ENCODE assay signal across 8 mouse cellular contexts in the genomic region with DNA sequence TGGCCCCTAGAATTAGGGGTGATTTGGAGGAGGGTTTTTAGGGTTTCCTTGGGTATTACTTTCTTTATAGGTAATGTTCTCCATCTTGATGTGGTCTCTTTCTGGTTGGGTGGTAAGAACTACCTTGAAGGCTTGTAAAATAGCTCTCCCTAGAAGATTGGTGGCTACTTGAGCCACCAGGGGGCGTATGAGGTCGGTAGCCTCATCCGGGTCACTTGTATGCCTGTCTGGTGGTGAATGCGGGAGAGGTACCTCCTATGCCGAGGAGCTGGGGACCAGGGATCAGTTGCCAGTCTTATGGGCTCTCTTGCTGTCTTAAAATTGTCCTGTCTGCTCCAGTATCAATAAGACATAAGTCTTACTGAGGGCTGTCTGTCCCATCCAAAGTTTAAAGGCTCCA. TPM values are rescaled to one million over a fixed set of nuclear protein-coding genes. Genes with fewer than 3 reads are reported as not detected.
DNase-seq lines count a peak whose midpoint lies in the region; ATAC-seq and TF ChIP-seq lines count a peak whose summit lies in the region.

No protein-coding gene starts in this region.

- 11% methylated on average over 5 of the region's 5 CpGs for WGBS in kidney, embryonic 14.5 days
- WGBS in kidney, embryonic 15.5 days: 11% methylated on average over 5 of the region's 5 CpGs
- 18% methylated on average over 5 of the region's 5 CpGs for whole genome bisulfite sequencing in midbrain, postnatal 0 days

- peak; percentile 52 for DNase-seq in kidney, adult 11 months
- DNase-seq in c-Kit-positive CD71-positive TER-119-positive erythroid progenitor cells, embryonic 14.5 days (ENCODE audit: low spot score): peak; percentile 44
- no peak for DNase-seq in midbrain, postnatal 0 days (ENCODE audit: low spot score)
- no peak for DNase-seq in right cerebral cortex, adult 2 months (ENCODE audit: low spot score in 2 of 2)
- no peak for DNase-seq in urinary bladder, adult 2 months (ENCODE audit: low spot score)

- peak; percentile 74 for TF ChIP-seq CTCF in ES-Bruce4 (IDR thresholded peaks at IDR 0.05; ENCODE audit: low read depth, low read length)
- peak; percentile 65 for TF ChIP-seq CTCF in midbrain, postnatal 0 days (IDR thresholded peaks at IDR 0.05)

- H3K27ac ChIP-seq in kidney, embryonic 14.5 days (ENCODE audit: low read depth, low read length): no peak overlapping the region
- H3K27ac ChIP-seq in ES-Bruce4 (ENCODE audit: insufficient read depth, low read length): no peak overlapping the region
- peak overlapping the region; percentile 4; the same call in 1 of the 2 replicates for H3K27ac ChIP-seq in kidney, embryonic 15.5 days
- no peak overlapping the region for H3K27ac ChIP-seq in midbrain, postnatal 0 days (ENCODE audit: low read depth, low read length)

- peaks cover 6% of the 10 kb centered on the region; the same call in 1 of the 2 replicates for H3K4me1 ChIP-seq in kidney, embryonic 14.5 days (ENCODE audit: control insufficient read depth, insufficient read depth, low read length)
- H3K4me1 ChIP-seq in ES-Bruce4 (ENCODE audit: control insufficient read depth, insufficient read depth, low read length): no peaks in the 10 kb centered on the region
- peaks cover 16% of the 10 kb centered on the region for H3K4me1 ChIP-seq in kidney, embryonic 15.5 days
- no peaks in the 10 kb centered on the region for H3K4me1 ChIP-seq in midbrain, postnatal 0 days (ENCODE audit: insufficient read depth, low read length)

- no peaks in the 10 kb centered on the region for H3K27me3 ChIP-seq in kidney, embryonic 14.5 days (ENCODE audit: control insufficient read depth, insufficient read depth, low read length)
- H3K27me3 ChIP-seq in ES-Bruce4 (ENCODE audit: control insufficient read depth, insufficient read depth, low read length, poor library complexity, severe bottlenecking): no peaks in the 10 kb centered on the region
- H3K27me3 ChIP-seq in kidney, embryonic 15.5 days: peaks cover 18% of the 10 kb centered on the region
- 0 out of 2 replicates have a peak, but pooled peaks cover 4% of the 10 kb centered on the region for H3K27me3 ChIP-seq in midbrain, postnatal 0 days (ENCODE audit: insufficient read depth, low read length)

- no peak for ATAC-seq in kidney, embryonic 14.5 days (ENCODE audit: low FRiP score, low TSS enrichment)
- no peak for ATAC-seq in kidney, embryonic 15.5 days (replicated peaks; ENCODE audit: low FRiP score)
- no peak for ATAC-seq in midbrain, postnatal 0 days (ENCODE audit: low FRiP score)

- H3K9ac ChIP-seq in kidney, embryonic 14.5 days (ENCODE audit: low read depth, low read length): no peak overlapping the region
- peak overlapping the region; percentile 45 for H3K9ac ChIP-seq in ES-Bruce4 (ENCODE audit: low read depth, poor library complexity, severe bottlenecking)
- H3K9ac ChIP-seq in kidney, embryonic 15.5 days: 0 out of 2 replicates have a peak overlapping the region, but pooled peaks have one; percentile 15
- no peak overlapping the region for H3K9ac ChIP-seq in midbrain, postnatal 0 days (replicated peaks; ENCODE audit: low read length, poor library complexity, severe bottlenecking)

- no peak for TF ChIP-seq EP300 in ES-Bruce4 (IDR thresholded peaks at IDR 0.05; ENCODE audit: insufficient read depth, low read depth, low read length)

- no peak for TF ChIP-seq POLR2A in ES-Bruce4 (IDR thresholded peaks at IDR 0.05; ENCODE audit: insufficient read depth, low read length)

- no peak overlapping the region for H3K4me3 ChIP-seq in kidney, embryonic 14.5 days (ENCODE audit: low read length)
- H3K4me3 ChIP-seq in ES-Bruce4 (ENCODE audit: low read depth, low read length): no peak overlapping the region
- no peak overlapping the region for H3K4me3 ChIP-seq in kidney, embryonic 15.5 days (replicated peaks)
- no peak overlapping the region for H3K4me3 ChIP-seq in midbrain, postnatal 0 days (ENCODE audit: low read depth, low read length)

- no peaks in the 10 kb centered on the region for H3K36me3 ChIP-seq in kidney, embryonic 14.5 days (ENCODE audit: control insufficient read depth, insufficient read depth, low read length)
- no peaks in the 10 kb centered on the region for H3K36me3 ChIP-seq in ES-Bruce4 (ENCODE audit: control insufficient read depth, insufficient read depth, low read length, poor library complexity, severe bottlenecking)
- H3K36me3 ChIP-seq in kidney, embryonic 15.5 days: no peaks in the 10 kb centered on the region
- H3K36me3 ChIP-seq in midbrain, postnatal 0 days (ENCODE audit: insufficient read depth, low read length): no peaks in the 10 kb centered on the region

- no peak overlapping the region; the same call in 1 of the 2 replicates for H3K4me2 ChIP-seq in kidney, embryonic 14.5 days (replicated peaks; ENCODE audit: low read depth, low read length)
- peak overlapping the region; percentile 32 for H3K4me2 ChIP-seq in kidney, embryonic 15.5 days
- H3K4me2 ChIP-seq in midbrain, postnatal 0 days (ENCODE audit: low read depth, low read length, poor library complexity, severe bottlenecking): no peak overlapping the region

- no peaks in the 10 kb centered on the region for H3K9me3 ChIP-seq in kidney, embryonic 14.5 days (ENCODE audit: control insufficient read depth, low read length)
- 0 out of 2 replicates have a peak, but pooled peaks cover 2% of the 10 kb centered on the region for H3K9me3 ChIP-seq in ES-Bruce4 (replicated peaks; ENCODE audit: control insufficient read depth, insufficient read depth, low read length, poor library complexity, severe bottlenecking)
- H3K9me3 ChIP-seq in kidney, embryonic 15.5 days (replicated peaks): no peaks in the 10 kb centered on the region
- no peaks in the 10 kb centered on the region for H3K9me3 ChIP-seq in midbrain, postnatal 0 days (ENCODE audit: low read length)

RNA-seq across cellular contexts. Expression of gene Gdf15, which starts 7.2 kb away (rescaled TPM):
- polyA plus RNA-seq in kidney, embryonic 14.5 days (2014; fragmentation: Nextera tagmentation; extraction: Ambion mirVana): 0.31 and 0.41 TPM in 2 replicates
- polyA plus RNA-seq in ES-Bruce4 (2011; ENCODE audit: insufficient read depth, insufficient read length, low read depth, missing spikeins): 1.9 and 2.1 TPM in 2 replicates
- 0.46 and 0.77 TPM in 2 replicates for polyA plus RNA-seq in kidney, embryonic 15.5 days (2015; fragmentation: Nextera tagmentation; extraction: Ambion mirVana)
- 0.22 and 1.8 TPM in 2 replicates for total RNA-seq in midbrain, postnatal 0 days (2014; rRNA removed)
- polyA plus RNA-seq in midbrain, postnatal 0 days (2015; fragmentation: Nextera tagmentation; extraction: Ambion mirVana): 0.26 and 0.32 TPM in 2 replicates
- polyA plus RNA-seq in urinary bladder, adult 2 months (2012; rRNA removed): 0.84 and 1.1 TPM in 2 replicates

RNA-seq across cellular contexts. Expression of gene Lrrc25, which starts 9.1 kb away (rescaled TPM):
- polyA plus RNA-seq in kidney, embryonic 14.5 days (2014; fragmentation: Nextera tagmentation; extraction: Ambion mirVana): 1.1 and 1.4 TPM in 2 replicates
- polyA plus RNA-seq in ES-Bruce4 (2011; ENCODE audit: insufficient read depth, insufficient read length, low read depth, missing spikeins): not detected in 2 replicates
- polyA plus RNA-seq in kidney, embryonic 15.5 days (2015; fragmentation: Nextera tagmentation; extraction: Ambion mirVana): 2.5 TPM in 2 replicates
- 1.8 and 2.2 TPM in 2 replicates for total RNA-seq in midbrain, postnatal 0 days (2014; rRNA removed)
- 0.74 and 1.4 TPM in 2 replicates for polyA plus RNA-seq in midbrain, postnatal 0 days (2015; fragmentation: Nextera tagmentation; extraction: Ambion mirVana)
- 5.2 and 6.2 TPM in 2 replicates for polyA plus RNA-seq in urinary bladder, adult 2 months (2012; rRNA removed)

RNA-seq across cellular contexts. Expression of gene Ssbp4, which starts 16.4 kb away (rescaled TPM):
- 172 and 220 TPM in 2 replicates for polyA plus RNA-seq in kidney, embryonic 14.5 days (2014; fragmentation: Nextera tagmentation; extraction: Ambion mirVana)
- 49.9 and 50.2 TPM in 2 replicates for polyA plus RNA-seq in ES-Bruce4 (2011; ENCODE audit: insufficient read depth, insufficient read length, low read depth, missing spikeins)
- 135 and 145 TPM in 2 replicates for polyA plus RNA-seq in kidney, embryonic 15.5 days (2015; fragmentation: Nextera tagmentation; extraction: Ambion mirVana)
- total RNA-seq in midbrain, postnatal 0 days (2014; rRNA removed): 279 and 392 TPM in 2 replicates
- polyA plus RNA-seq in midbrain, postnatal 0 days (2015; fragmentation: Nextera tagmentation; extraction: Ambion mirVana): 230 and 247 TPM in 2 replicates
- 73.5 and 74.6 TPM in 2 replicates for polyA plus RNA-seq in urinary bladder, adult 2 months (2012; rRNA removed)

RNA-seq across cellular contexts. Expression of gene Isyna1, which starts 30.9 kb away (rescaled TPM):
- polyA plus RNA-seq in kidney, embryonic 14.5 days (2014; fragmentation: Nextera tagmentation; extraction: Ambion mirVana): 102 and 118 TPM in 2 replicates
- polyA plus RNA-seq in ES-Bruce4 (2011; ENCODE audit: insufficient read depth, insufficient read length, low read depth, missing spikeins): 61.5 and 72.3 TPM in 2 replicates
- polyA plus RNA-seq in kidney, embryonic 15.5 days (2015; fragmentation: Nextera tagmentation; extraction: Ambion mirVana): 180 and 198 TPM in 2 replicates
- total RNA-seq in midbrain, postnatal 0 days (2014; rRNA removed): 176 and 180 TPM in 2 replicates
- polyA plus RNA-seq in midbrain, postnatal 0 days (2015; fragmentation: Nextera tagmentation; extraction: Ambion mirVana): 140 and 146 TPM in 2 replicates
- polyA plus RNA-seq in urinary bladder, adult 2 months (2012; rRNA removed): 37.9 and 49.6 TPM in 2 replicates

RNA-seq across cellular contexts. Expression of gene Pgpep1, which starts 35.1 kb away (rescaled TPM):
- 62.2 and 62.6 TPM in 2 replicates for polyA plus RNA-seq in kidney, embryonic 14.5 days (2014; fragmentation: Nextera tagmentation; extraction: Ambion mirVana)
- polyA plus RNA-seq in ES-Bruce4 (2011; ENCODE audit: insufficient read depth, insufficient read length, low read depth, missing spikeins): 30.2 and 44.4 TPM in 2 replicates
- polyA plus RNA-seq in kidney, embryonic 15.5 days (2015; fragmentation: Nextera tagmentation; extraction: Ambion mirVana): 65.5 and 75.3 TPM in 2 replicates
- 40.2 and 60.6 TPM in 2 replicates for total RNA-seq in midbrain, postnatal 0 days (2014; rRNA removed)
- polyA plus RNA-seq in midbrain, postnatal 0 days (2015; fragmentation: Nextera tagmentation; extraction: Ambion mirVana): 37.6 and 50.6 TPM in 2 replicates
- 19.2 and 20.6 TPM in 2 replicates for polyA plus RNA-seq in urinary bladder, adult 2 months (2012; rRNA removed)

Comparison
In these comparisons a context has a peak if more than half of its experiments do, and no peak if none do; other contexts are left out.
1. H3K9ac ChIP-seq: peak in ES-Bruce4 (single experiment) and kidney, embryonic 15.5 days (single experiment); none in kidney, embryonic 14.5 days (single experiment) and midbrain, postnatal 0 days (single experiment).
2. DNase-seq: peak in kidney, adult 11 months (single experiment) and c-Kit-positive CD71-positive TER-119-positive erythroid progenitor cells, embryonic 14.5 days (single experiment); none in midbrain, postnatal 0 days (single experiment), right cerebral cortex, adult 2 months (0 of 2) and urinary bladder, adult 2 months (single experiment).